Mouse (Mus musculus) lung, postnatal 25 days (tissue): Measurements from ENCODE around the gene Per1.
A peak's percentile ranks its signal among the peaks of the same experiment; 100 is the strongest.

ENCODE experiments used
- DNase-seq: peaks from one replicate; pipeline ENCODE4 v3.0.0; 2022; ENCODE audit warnings: low spot score

The Per1 gene

GRCm38 (mm10) chr11:69099177-69099914 lies 4.3 kb downstream of the Per1 start:
- peak; percentile 94 for DNase-seq

- DNase-seq, result peak; percentile 97
Measured at GRCm38 (mm10) chr11:69099915-69100345, 4.9 kb downstream of the Per1 start.

GRCm38 (mm10) chr11:69100639-69101360 lies 5.8 kb downstream of the Per1 start:
- no peak for DNase-seq

- DNase-seq, result no peak
Measured at GRCm38 (mm10) chr11:69101604-69102402, 6.8 kb downstream of the Per1 start.

- no peak for DNase-seq
Measured at GRCm38 (mm10) chr11:69102403-69102725, 7.3 kb downstream of the Per1 start.

GRCm38 (mm10) chr11:69103121-69103520 lies 8.1 kb downstream of the Per1 start:
- DNase-seq, result no peak

- DNase-seq, result no peak
Measured at GRCm38 (mm10) chr11:69103531-69104435, 8.8 kb downstream of the Per1 start.

GRCm38 (mm10) chr11:69104487-69104886 lies 9.5 kb downstream of the Per1 start:
- DNase-seq, result no peak

- DNase-seq, result no peak
Measured at GRCm38 (mm10) chr11:69105227-69105626, 10.2 kb downstream of the Per1 start.

GRCm38 (mm10) chr11:69105796-69106195 lies 10.8 kb downstream of the Per1 start:
- DNase-seq, result no peak

GRCm38 (mm10) chr11:69106299-69106698 lies 11.3 kb downstream of the Per1 start:
- DNase-seq, result no peak

- no peak for DNase-seq
Measured at GRCm38 (mm10) chr11:69106842-69107241, 11.8 kb downstream of the Per1 start.

GRCm38 (mm10) chr11:69107676-69108075 lies 12.7 kb downstream of the Per1 start:
- no peak for DNase-seq

- no peak for DNase-seq
Measured at GRCm38 (mm10) chr11:69108223-69108622, 13.2 kb downstream of the Per1 start.

GRCm38 (mm10) chr11:69109032-69109900 lies 14.2 kb downstream of the Per1 start:
- no peak for DNase-seq

GRCm38 (mm10) chr11:69110319-69111046 lies 15.5 kb downstream of the Per1 start:
- peak; percentile 91 for DNase-seq

- no peak for DNase-seq
Measured at GRCm38 (mm10) chr11:69111051-69111810, 16.2 kb downstream of the Per1 start.

- DNase-seq, result no peak
Measured at GRCm38 (mm10) chr11:69111865-69112264, 16.8 kb downstream of the Per1 start.

- DNase-seq, result no peak
Measured at GRCm38 (mm10) chr11:69114018-69114417, 19.0 kb downstream of the Per1 start.
